Mouse (Mus musculus) spleen, adult 2 months (tissue): ENCODE data around the gene Polr3c. TPM values are rescaled to one million over a fixed set of nuclear protein-coding genes. Genes with fewer than 3 reads are reported as not detected.

Experiments
- DNase-seq, 2 experiments: peaks; one replicate each; pipeline versions ENCODE4 v3.0.0 to v3.0.0-alpha.2; 2012 to 2021; ENCODE audit warnings: low spot score in 2 of 2, low read depth in 1 of 2
- H3K27ac ChIP-seq: fragments of 200-500 bp; 2 replicates; pipeline ENCODE4 v1.5.1; 2012; ENCODE audit warnings: low read length, inconsistent platforms; ENCODE audit not compliant: insufficient read depth
- H3K27me3 ChIP-seq: fragments of 200-500 bp; 2 replicates; pipeline ENCODE4 v1.6.1; 2012; ENCODE audit warnings: mild to moderate bottlenecking, moderate library complexity, low read length, inconsistent platforms; ENCODE audit not compliant: control insufficient read depth, insufficient read depth
- H3K36me3 ChIP-seq: fragments of 200-500 bp; 2 replicates; pipeline ENCODE4 v1.6.1; 2012; ENCODE audit warnings: mild to moderate bottlenecking, low read length, inconsistent platforms; ENCODE audit not compliant: control insufficient read depth, insufficient read depth
- H3K4me1 ChIP-seq: fragments of 200-500 bp; 2 replicates; pipeline ENCODE4 v1.6.1; 2011; ENCODE audit warnings: inconsistent platforms; ENCODE audit not compliant: control insufficient read depth, insufficient read depth, insufficient read length
- H3K4me3 ChIP-seq: fragments of 200-500 bp; 2 replicates; pipeline ENCODE4 v1.5.1; 2011; ENCODE audit warnings: mild to moderate bottlenecking, inconsistent platforms; ENCODE audit not compliant: insufficient read depth, insufficient read length; ENCODE audit errors: extremely low read depth
- CTCF ChIP-seq: fragments of 200-500 bp; IDR thresholded peaks from 2 replicates; pipeline ENCODE4 v1.5.1; 2011; ENCODE audit warnings: mild to moderate bottlenecking, inconsistent platforms; ENCODE audit not compliant: insufficient read depth, insufficient read length, insufficient replicate concordance; ENCODE audit errors: extremely low read depth
- POLR2A ChIP-seq: fragments of 200-500 bp; IDR thresholded peaks from 2 replicates; pipeline ENCODE4 v1.6.1; 2011; ENCODE audit warnings: low read depth, low read length, inconsistent platforms
- WGBS: fragments of 180-500 bp; shearing (Covaris S2); methylation state at CpG from one replicate; pipeline ENCODE4 v1.1.7; 2018; 5-methylcytosine and 5-hydroxymethylcytosine counted together
- polyA plus RNA-seq: library from polyadenylated mRNA; depleted of rRNA; stranded (reverse); fragments of >200 nt; gene quantifications from 2 replicates; pipeline ENCODE4 v1.2.3, GENCODE M21; 2012

Gene Polr3c
- polyA plus RNA-seq, 1 experiment: 24.8 TPM

DNA sequence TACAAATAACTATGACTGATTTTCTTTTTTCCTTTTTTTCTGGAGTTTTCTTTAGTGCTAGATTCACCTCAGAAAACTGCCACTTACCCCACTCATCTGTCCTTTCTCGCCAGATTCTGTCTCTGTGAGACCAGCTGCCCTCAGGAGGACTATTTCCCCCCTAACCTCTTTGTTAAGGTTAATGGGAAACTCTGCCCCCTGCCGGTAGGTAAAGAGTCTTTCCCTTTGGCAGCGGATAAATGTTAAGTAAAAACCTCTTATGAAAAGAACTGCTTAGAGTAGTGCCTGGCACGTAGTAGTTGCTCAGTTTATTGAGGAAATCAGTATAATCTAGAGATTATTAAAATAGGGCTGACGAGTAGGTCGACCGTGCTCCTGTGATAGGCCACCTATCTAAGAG, 27.1 kb downstream of the Polr3c start:
- DNase-seq: peak in 1 of 2 experiments; percentile 29
- H3K36me3 ChIP-seq: peaks cover 18% of the 10 kb centered on the region
- TF ChIP-seq CTCF (no peak), POLR2A (no peak)
- H3K27ac ChIP-seq: no peak overlapping the region
- H3K4me1 ChIP-seq: peaks cover 4% of the 10 kb centered on the region; the same call in 1 of the 2 replicates
- no peaks in the 10 kb centered on the region for H3K27me3 ChIP-seq
- WGBS: 69% methylated on average over 7 of the region's 7 CpGs
- H3K4me3 ChIP-seq: no peak overlapping the region

DNA sequence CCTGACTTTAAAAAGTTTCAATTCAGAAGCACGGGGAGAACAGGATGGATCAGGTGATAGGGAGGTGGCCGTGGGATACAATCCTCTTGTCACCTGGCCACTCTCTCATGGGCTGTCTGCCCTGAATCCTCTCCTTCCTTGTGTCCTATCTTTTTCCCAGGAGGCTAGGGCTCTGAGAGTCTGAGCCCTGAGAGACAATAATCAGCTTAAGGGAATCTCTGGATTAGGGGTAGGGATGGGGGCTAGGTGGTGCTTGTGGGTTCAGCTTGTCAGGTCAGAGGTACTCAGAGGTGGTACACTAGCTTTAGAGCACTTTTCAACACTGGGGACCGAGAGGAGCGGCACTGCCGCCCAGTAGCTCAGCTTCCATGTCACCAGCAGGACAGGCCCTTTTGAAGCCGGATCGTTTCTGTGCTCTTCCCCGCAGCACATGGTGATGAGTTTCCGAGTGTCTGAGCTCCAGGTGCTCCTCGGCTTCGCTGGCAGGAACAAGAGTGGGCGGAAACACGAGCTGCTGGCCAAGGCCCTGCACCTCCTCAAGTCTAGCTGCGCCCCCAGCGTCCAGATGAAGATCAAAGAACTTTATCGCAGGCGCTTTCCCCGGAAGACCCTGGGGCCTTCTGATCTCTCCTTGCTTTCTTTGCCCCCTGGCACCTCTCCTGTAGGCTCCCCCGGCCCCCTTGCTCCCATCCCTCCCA, 28.3 kb downstream of the Polr3c start:
- Histone ChIP-seq H3K27me3 (no peaks in the 10 kb centered on the region), H3K4me1 (peaks cover 4% of the 10 kb centered on the region; the same call in 1 of the 2 replicates), H3K4me3 (no peak overlapping the region), H3K36me3 (peaks cover 15% of the 10 kb centered on the region), H3K27ac (no peak overlapping the region)
- 91% methylated on average over 19 of the region's 19 CpGs for WGBS
- no peak for DNase-seq
- TF ChIP-seq CTCF (no peak), POLR2A (no peak)

DNA sequence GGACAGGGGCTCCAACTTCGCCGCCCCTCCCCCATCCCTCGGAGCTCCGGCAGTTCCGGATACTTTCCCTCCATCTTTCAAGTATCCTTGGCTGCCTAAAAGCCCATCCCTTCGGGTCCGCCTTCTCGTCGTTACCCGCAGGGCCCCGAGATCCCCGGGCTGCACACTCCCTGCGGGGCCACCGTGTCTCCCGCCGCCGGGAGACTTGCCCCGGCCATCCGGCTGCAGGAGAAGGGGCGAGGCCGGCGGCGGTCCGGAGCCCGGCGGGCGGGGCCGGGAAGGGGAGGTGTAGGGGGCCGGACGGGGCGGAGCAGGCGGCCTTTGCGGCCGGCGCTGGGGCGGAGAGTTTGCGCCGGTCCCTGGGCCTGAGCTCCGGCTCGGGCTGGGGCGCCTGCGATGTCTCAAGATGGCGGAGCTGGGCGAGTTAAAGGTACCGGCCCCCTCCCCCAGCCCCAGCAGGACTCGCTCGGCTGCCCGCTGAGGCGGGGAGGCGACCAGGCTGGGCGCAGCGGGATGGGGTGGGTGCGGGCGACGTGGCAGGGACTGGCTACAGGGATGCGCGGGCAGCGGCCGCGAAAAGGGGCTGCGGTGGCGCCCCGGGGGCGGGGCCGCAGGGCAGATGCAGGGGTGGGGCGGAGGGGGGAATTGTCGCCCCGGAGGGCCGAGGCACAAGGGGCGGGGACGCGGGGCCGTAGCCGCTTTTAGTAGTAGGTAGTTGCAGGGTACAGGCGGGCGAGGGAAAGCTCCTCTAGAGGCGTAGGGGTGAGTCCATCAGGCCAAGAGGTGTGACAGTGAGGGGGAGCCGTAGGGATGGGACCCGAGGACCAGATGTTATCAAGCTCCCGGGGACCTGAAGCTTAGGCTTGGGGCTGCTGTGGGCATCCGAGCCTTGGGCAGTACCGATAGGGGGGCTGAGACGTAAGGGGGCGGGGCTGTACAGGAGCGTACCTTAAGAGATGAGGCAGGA, 30.4 kb downstream of the Polr3c start:
- H3K27me3 ChIP-seq: no peaks in the 10 kb centered on the region
- H3K36me3 ChIP-seq: peaks cover 7% of the 10 kb centered on the region
- WGBS: under 1% methylated on average over 84 of the region's 85 CpGs
- peaks cover 4% of the 10 kb centered on the region; the same call in 1 of the 2 replicates for H3K4me1 ChIP-seq
- DNase-seq: peak; percentile 59 to 89
- TF ChIP-seq CTCF (no peak), POLR2A (peak; percentile 14)
- peak overlapping the region; percentile 95 for H3K27ac ChIP-seq
- peak overlapping the region; percentile 100 for H3K4me3 ChIP-seq

DNA sequence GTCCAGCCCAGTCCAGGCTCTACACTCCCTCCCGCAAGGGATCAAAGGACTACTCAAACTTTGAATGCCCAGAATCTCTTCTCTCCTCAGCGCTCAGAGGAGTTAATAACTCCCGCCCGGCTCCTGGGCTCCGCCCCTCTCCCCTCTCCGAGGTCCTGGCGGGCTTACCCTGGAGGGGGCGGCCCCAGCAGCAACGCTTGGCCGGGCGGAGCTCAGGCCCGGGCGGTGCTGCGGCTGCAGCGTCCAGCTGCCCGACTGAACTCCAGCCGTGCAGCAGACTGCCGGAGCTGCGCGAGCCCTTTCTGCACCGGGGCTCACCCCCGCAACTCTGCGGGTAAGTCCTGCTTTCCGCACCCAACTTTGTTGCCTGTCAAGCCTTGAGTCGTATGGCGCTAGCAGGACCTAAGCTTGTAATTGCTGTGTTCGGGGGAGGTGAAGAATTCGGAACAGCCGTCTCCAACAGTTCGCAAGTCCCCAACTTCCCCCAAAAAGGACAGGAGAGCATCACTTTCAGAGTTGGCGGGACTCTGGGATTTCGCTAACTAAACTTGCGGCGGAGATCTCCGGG, 31.1 kb downstream of the Polr3c start, which contains the start of gene Pias3:
Gene Pias3, plus strand, starts transcription at position 187 of the 568 bp plus-strand sequence.
- peaks cover 3% of the 10 kb centered on the region; the same call in 1 of the 2 replicates for H3K36me3 ChIP-seq
- peak within 1 kb of the TSS; percentile 95 for H3K27ac ChIP-seq
- under 1% methylated on average over 34 of the region's 35 CpGs for WGBS
- H3K27me3 ChIP-seq: no peaks in the 10 kb centered on the region
- TF ChIP-seq POLR2A (no peak; the same call in 1 of the 2 replicates), CTCF (no peak)
- peak within 1 kb of the TSS; percentile 100 for H3K4me3 ChIP-seq
- H3K4me1 ChIP-seq: peaks cover 4% of the 10 kb centered on the region; the same call in 1 of the 2 replicates
- DNase-seq: peak in 1 of 2 experiments; percentile 66

- Histone ChIP-seq H3K4me3 (no peak overlapping the region), H3K27me3 (no peaks in the 10 kb centered on the region), H3K27ac (no peak overlapping the region), H3K4me1 (peaks cover 4% of the 10 kb centered on the region; the same call in 1 of the 2 replicates), H3K36me3 (no peaks in the 10 kb centered on the region)
- WGBS: 83% methylated on average over 1 of the region's 1 CpGs
- TF ChIP-seq POLR2A: no peak
- DNase-seq: no peak
Measured at GRCm38 (mm10) chr3:96693579-96693978, 33.8 kb downstream of the Polr3c start.

DNA sequence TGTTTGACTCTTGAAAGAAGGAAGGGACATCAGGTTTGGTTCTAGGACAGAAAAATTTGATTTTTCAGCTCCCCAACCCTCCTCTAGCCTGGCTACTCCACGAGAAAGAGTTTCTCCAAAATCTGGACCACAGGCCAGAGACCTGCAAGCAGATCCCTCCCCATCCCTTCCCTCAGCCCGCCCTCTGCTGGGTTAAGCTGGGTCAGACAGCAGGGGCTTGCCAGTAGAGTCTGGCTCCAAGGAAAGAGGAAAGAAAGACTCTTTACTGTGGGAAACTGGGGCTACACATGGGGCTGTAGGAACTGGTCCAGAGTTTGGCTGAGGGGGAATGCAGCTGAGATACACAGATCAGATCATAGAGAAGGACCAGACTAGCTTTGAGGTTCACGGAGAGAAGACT, 34.9 kb downstream of the Polr3c start:
- DNase-seq: no peak
- no peak for TF ChIP-seq CTCF
- TF ChIP-seq POLR2A: no peak
- Histone ChIP-seq H3K36me3 (no peaks in the 10 kb centered on the region), H3K4me3 (no peak overlapping the region), H3K27me3 (no peaks in the 10 kb centered on the region), H3K27ac (no peak overlapping the region), H3K4me1 (peaks cover 4% of the 10 kb centered on the region; the same call in 1 of the 2 replicates)
- WGBS: 43% methylated on average over 3 of the region's 3 CpGs
